Comparison of ENCODE assay signal across 19 mouse cellular contexts in the genomic region with DNA sequence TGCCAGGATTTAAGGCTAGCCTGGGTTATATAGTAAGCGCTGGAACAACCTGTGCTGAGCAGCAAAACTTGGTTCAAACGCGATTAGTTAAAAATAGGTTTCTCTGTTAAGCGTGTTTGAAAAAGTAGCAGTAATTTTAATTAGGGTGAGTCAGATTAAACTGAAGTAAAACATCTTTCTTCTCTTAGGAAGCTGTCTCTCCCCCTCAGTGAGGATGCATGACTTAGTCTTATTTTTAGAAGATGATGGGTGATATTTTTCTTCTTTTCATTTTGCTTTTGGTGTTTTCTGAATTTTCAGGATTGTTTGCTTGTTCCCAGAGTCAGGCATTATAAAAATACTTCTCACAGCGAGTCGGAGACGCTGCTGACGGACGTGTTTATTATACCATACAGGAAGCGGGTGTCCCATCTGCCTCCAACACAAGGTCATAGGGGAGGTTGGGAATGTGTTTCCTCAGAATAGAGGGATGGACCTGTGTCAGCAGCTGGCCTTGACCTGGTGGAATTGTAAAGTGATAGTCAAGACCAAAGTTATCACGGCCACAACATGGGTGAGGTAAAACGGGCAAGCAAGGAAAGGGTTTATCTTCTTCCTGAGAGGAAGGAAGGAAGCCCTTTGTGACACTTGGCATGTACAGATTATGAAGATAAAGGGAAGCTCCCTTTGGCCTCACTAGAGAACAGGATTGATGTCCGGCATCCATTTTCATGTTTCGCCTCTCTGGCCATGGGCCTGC. TPM values are rescaled to one million over a fixed set of nuclear protein-coding genes. Genes with fewer than 3 reads are reported as not detected.
DNase-seq lines count a peak whose midpoint lies in the region; ATAC-seq and TF ChIP-seq lines count a peak whose summit lies in the region.
"Had no signal": no experiment of that assay in that cellular context is flagged by ENCODE, and none has a peak within 500 bp of the region (broad histone marks: within the 10 kb centered on the region; RNA-seq: fewer than 3 reads in every experiment).

No protein-coding gene starts in this region.

- H3K27me3 ChIP-seq in liver, adult 2 months (ENCODE audit: control insufficient read depth, insufficient read depth, low read length), result no peaks in the 10 kb centered on the region
- peaks cover 11% of the 10 kb centered on the region for H3K27me3 ChIP-seq in liver, embryonic 12.5 days (replicated peaks)
- H3K27me3 ChIP-seq: limb, embryonic 13.5 days; midbrain, embryonic 13.5 days had no signal

- H3K9me3 ChIP-seq in liver, embryonic 12.5 days (replicated peaks), result no peaks in the 10 kb centered on the region
- H3K9me3 ChIP-seq: heart, embryonic 12.5 days; limb, embryonic 13.5 days; midbrain, embryonic 13.5 days had no signal

- no peak overlapping the region for H3K9ac ChIP-seq in liver, adult 2 months (ENCODE audit: low read depth, low read length)
- no peak overlapping the region for H3K9ac ChIP-seq in liver, embryonic 12.5 days
- H3K9ac ChIP-seq: heart, embryonic 12.5 days; hindbrain, embryonic 14.5 days; limb, embryonic 13.5 days; midbrain, embryonic 13.5 days had no signal

- DNase-seq in adrenal gland, adult 2 months, result peak; percentile 37
- no peak for DNase-seq in adrenal gland, postnatal 4 days (ENCODE audit: low spot score in 2 of 2)
- peak; percentile 25 for DNase-seq in liver, adult 2 months (ENCODE audit: extremely low read depth, low read depth, low spot score)
- DNase-seq in adrenal gland, postnatal 14 days, result peak; percentile 45
- peak; percentile 17 for DNase-seq in kidney, postnatal 36 days
- DNase-seq in heart, adult 18-20 months, result no peak
- no peak for DNase-seq in urinary bladder, adult 18-20 months (ENCODE audit: low spot score in 2 of 2)
- DNase-seq: cerebellum, postnatal 14 days; gastrocnemius, postnatal 25 days had no signal

- H3K4me1 ChIP-seq in liver, adult 2 months (ENCODE audit: control insufficient read depth, insufficient read depth, low read length), result no peaks in the 10 kb centered on the region; the same call in none of the 2 replicates
- peaks cover 6% of the 10 kb centered on the region; the same call in 1 of the 2 replicates for H3K4me1 ChIP-seq in liver, embryonic 12.5 days
- H3K4me1 ChIP-seq: limb, embryonic 13.5 days; midbrain, embryonic 13.5 days had no signal

- 71% methylated on average over 14 of the region's 14 CpGs for WGBS in liver, adult 2 months
- 47% methylated on average over 14 of the region's 14 CpGs for WGBS in liver, embryonic 12.5 days (ENCODE audit: insufficient replicate concordance)

- no peak overlapping the region for H3K4me2 ChIP-seq in liver, embryonic 12.5 days
- H3K4me2 ChIP-seq: heart, embryonic 12.5 days; hindbrain, embryonic 14.5 days; limb, embryonic 13.5 days; midbrain, embryonic 13.5 days had no signal

- H3K79me2 ChIP-seq in liver, adult 2 months (ENCODE audit: control insufficient read depth, insufficient read depth, low read length), result no peaks in the 10 kb centered on the region

- no peak for ATAC-seq in liver, embryonic 12.5 days
- ATAC-seq: midbrain, embryonic 13.5 days had no signal

- H3K4me3 ChIP-seq in liver, adult 2 months (ENCODE audit: insufficient read depth, low read depth, low read length), result no peak overlapping the region
- H3K4me3 ChIP-seq in liver, embryonic 12.5 days, result no peak overlapping the region
- H3K4me3 ChIP-seq: heart, embryonic 12.5 days; limb, embryonic 13.5 days; midbrain, embryonic 13.5 days; myocyte had no signal

- no peak for TF ChIP-seq CTCF in liver, adult 2 months (IDR thresholded peaks at IDR 0.05; ENCODE audit: low read depth, low read length)

- H3K36me3 ChIP-seq in liver, adult 2 months (ENCODE audit: control insufficient read depth, insufficient read depth, low read length), result peaks cover 3% of the 10 kb centered on the region; the same call in 1 of the 2 replicates
- H3K36me3 ChIP-seq in liver, embryonic 12.5 days, result no peaks in the 10 kb centered on the region
- H3K36me3 ChIP-seq: heart, embryonic 12.5 days; limb, embryonic 13.5 days; midbrain, embryonic 13.5 days had no signal

- H3K27ac ChIP-seq in liver, adult 2 months (replicated peaks; ENCODE audit: insufficient read depth, low read depth, low read length), result peak overlapping the region; percentile 49
- H3K27ac ChIP-seq in liver, embryonic 12.5 days, result no peak overlapping the region
- H3K27ac ChIP-seq: hindbrain, embryonic 14.5 days; limb, embryonic 13.5 days; midbrain, embryonic 13.5 days; stomach, postnatal 0 days had no signal

- no peak for TF ChIP-seq POLR2A in liver, adult 2 months (IDR thresholded peaks at IDR 0.05; ENCODE audit: extremely low read depth, insufficient read depth, low read length)

RNA-seq across cellular contexts. Expression of gene Stab2, which starts 15.4 kb away (rescaled TPM):
- total RNA-seq in adrenal gland, adult 2 months (2021), result under 1 TPM; 0.29 to 0.45 TPM
- 0.28 and 0.67 TPM in 2 replicates for polyA plus RNA-seq in adrenal gland, adult 2 months (2012; rRNA removed)
- total RNA-seq in adrenal gland, postnatal 4 days (2021), result 10 to 100 TPM in 1 of 2 experiments, 1 to 10 TPM in 1; 3.6 to 12.6 TPM
- 73.5 and 85.8 TPM in 2 replicates for total RNA-seq in liver, adult 2 months (2014; rRNA removed)
- polyA plus RNA-seq in liver, adult 2 months (2012; rRNA removed), result 14.7 and 24.0 TPM in 2 replicates
- polyA plus RNA-seq in liver, embryonic 12.5 days (2016; fragmentation: Nextera tagmentation; extraction: Ambion mirVana), result 26.9 and 31.7 TPM in 2 replicates
- 13.3 and 13.7 TPM in 2 replicates for total RNA-seq in adrenal gland, postnatal 14 days (2021)
- 1 to 10 TPM in 1 of 2 experiments, under 1 TPM in 1; 0.25 to 1.9 TPM for total RNA-seq in heart, adult 18-20 months (2021)
- total RNA-seq: megakaryocyte progenitor cell, adult 5-6 weeks; neutrophil, adult 5-6 weeks had no signal
- polyA plus RNA-seq: forebrain, embryonic 11.5 days had no signal

Comparison
In these comparisons a context has a peak if more than half of its experiments do, and no peak if none do; other contexts are left out.
1. DNase-seq: peak in adrenal gland, adult 2 months (single experiment), liver, adult 2 months (single experiment), adrenal gland, postnatal 14 days (single experiment) and kidney, postnatal 36 days (2 of 2); none in adrenal gland, postnatal 4 days (0 of 2), heart, adult 18-20 months (0 of 2) and urinary bladder, adult 18-20 months (0 of 2).